Mouse (Mus musculus) ES-E14 (cell line): ENCODE measurements around the gene Gbp3. TPM values are rescaled to one million over a fixed set of nuclear protein-coding genes. Genes with fewer than 3 reads are reported as not detected.
A peak's percentile ranks its signal among the peaks of the same experiment; 100 is the strongest.

ENCODE experiments used
- DNase-seq: peaks from one replicate; pipeline ENCODE4 v3.0.0-alpha.2; 2013; ENCODE audit warnings: low read depth, low spot score
- H3K27ac ChIP-seq: 2 replicates; pipeline ENCODE4 v1.5.1; 2012; ENCODE audit warnings: low read depth, mild to moderate bottlenecking, low read length, moderate library complexity, mixed read lengths; ENCODE audit not compliant: poor library complexity, insufficient read depth, severe bottlenecking
- H3K36me3 ChIP-seq: 2 replicates; pipeline ENCODE4 v1.6.1; 2012; ENCODE audit warnings: mild to moderate bottlenecking, low read length, moderate library complexity, mixed read lengths; ENCODE audit not compliant: control insufficient read depth, poor library complexity, insufficient read depth, severe bottlenecking
- H3K4me1 ChIP-seq, 2 experiments: fragments of 150-350 bp in 1 of 2; sonication (generic) in 1 of 2; 2 replicates each; pipeline ENCODE4 v1.6.1; 2012; ENCODE audit warnings: low read length in 2 of 2, mild to moderate bottlenecking in 1 of 2, mixed read lengths in 1 of 2; ENCODE audit not compliant: control insufficient read depth in 2 of 2, insufficient read depth in 2 of 2, poor library complexity in 1 of 2
- H3K4me3 ChIP-seq, 2 experiments: fragments of 150-350 bp in 1 of 2; sonication (generic) in 1 of 2; 2 replicates each; pipeline ENCODE4 v1.5.1; 2012; ENCODE audit warnings: low read length in 2 of 2, low read depth in 1 of 2, mild to moderate bottlenecking in 1 of 2, mixed read lengths in 1 of 2; ENCODE audit not compliant: insufficient read depth in 1 of 2, poor library complexity in 1 of 2, severe bottlenecking in 1 of 2
- H3K9ac ChIP-seq: 2 replicates; pipeline ENCODE4 v1.6.1; 2012; ENCODE audit warnings: low read depth, mild to moderate bottlenecking, low read length, mixed read lengths; ENCODE audit not compliant: poor library complexity, insufficient read depth, severe bottlenecking
- H3K9me3 ChIP-seq: fragments of 150-350 bp; sonication (generic); 2 replicates; pipeline ENCODE4 v1.6.1; 2012; ENCODE audit warnings: low read depth, mild to moderate bottlenecking, low read length; ENCODE audit not compliant: control insufficient read depth, insufficient read depth
- CHD2 ChIP-seq: IDR thresholded peaks from 2 replicates; pipeline ENCODE4 v1.6.1; 2014; ENCODE audit warnings: mild to moderate bottlenecking, low read depth, low read length, inconsistent platforms
- HCFC1 ChIP-seq: IDR thresholded peaks from 2 replicates; pipeline ENCODE4 v1.6.1; 2012; ENCODE audit warnings: low read length, inconsistent platforms, borderline replicate concordance; ENCODE audit not compliant: insufficient read depth
- MAFK ChIP-seq: IDR thresholded peaks from 2 replicates; pipeline ENCODE4 v1.6.1; 2014; ENCODE audit warnings: mild to moderate bottlenecking, low read depth, low read length, inconsistent platforms; ENCODE audit not compliant: insufficient read depth
- ZC3H11A ChIP-seq: IDR thresholded peaks from 2 replicates; pipeline ENCODE4 v1.6.1; 2012; ENCODE audit warnings: low read depth, mild to moderate bottlenecking, inconsistent platforms, low read length, borderline replicate concordance
- ZNF384 ChIP-seq: IDR thresholded peaks from 2 replicates; pipeline ENCODE4 v1.6.1; 2012; ENCODE audit warnings: low read depth, low read length, inconsistent platforms
- in situ Hi-C, 2 experiments: fragments of 600-800 bp; cut with MboI; formaldehyde crosslinking; loops; one replicate each; pipeline ENCODE4 v1.15.1; 2025; ENCODE audit warnings: low sequenced_read_pairs in 2 of 2, inconsistent platforms in 1 of 2; ENCODE audit not compliant: unreplicated experiment in 2 of 2
- total RNA-seq: library from RNA; depleted of rRNA; stranded (reverse); fragments of 300-350 nt; gene quantifications from 2 replicates; pipeline ENCODE4 v1.2.3, GENCODE M21; 2012; rRNA removed

Gene Gbp3
- total RNA-seq, 1 experiment = 4.7 TPM

DNA sequence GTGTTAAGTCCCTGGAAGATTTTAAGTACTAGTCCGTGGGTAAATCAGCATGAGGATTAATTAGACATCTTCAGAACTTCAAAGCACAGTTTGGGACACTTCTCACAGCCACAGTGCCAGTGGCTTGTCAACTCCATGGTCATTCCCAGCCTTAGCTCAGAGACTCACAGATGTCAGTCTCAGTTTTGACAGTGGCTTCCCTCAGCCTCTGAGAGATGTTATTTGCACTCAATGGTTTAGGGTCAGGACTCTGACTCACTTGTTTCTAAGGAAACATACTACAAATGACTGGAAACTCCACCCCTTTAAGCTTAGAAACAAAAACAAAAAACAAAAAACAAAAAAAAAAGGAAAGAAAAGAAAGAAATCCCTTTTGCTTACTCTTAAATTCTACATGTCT is 59.8 kb downstream of the Gbp3 start:
- no peak overlapping the region for H3K27ac ChIP-seq
- H3K9ac ChIP-seq = no peak overlapping the region
- H3K4me3 ChIP-seq = no peak overlapping the region
- peaks cover 0 to 4% of the 10 kb centered on the region in 2 experiments; a peak in 2 of 4 replicates for H3K4me1 ChIP-seq
- TF ChIP-seq CHD2 (no peak), MAFK (no peak), HCFC1 (no peak), ZNF384 (no peak), ZC3H11A (no peak)
- no peak for DNase-seq
- in situ Hi-C loops = loop anchor here in 1 of 2 experiments (10.0 kb wide), 1 partner anchor 135 kb away; no protein-coding TSS in a partner anchor
- H3K36me3 ChIP-seq = no peaks in the 10 kb centered on the region
- H3K9me3 ChIP-seq = no peaks in the 10 kb centered on the region

DNA sequence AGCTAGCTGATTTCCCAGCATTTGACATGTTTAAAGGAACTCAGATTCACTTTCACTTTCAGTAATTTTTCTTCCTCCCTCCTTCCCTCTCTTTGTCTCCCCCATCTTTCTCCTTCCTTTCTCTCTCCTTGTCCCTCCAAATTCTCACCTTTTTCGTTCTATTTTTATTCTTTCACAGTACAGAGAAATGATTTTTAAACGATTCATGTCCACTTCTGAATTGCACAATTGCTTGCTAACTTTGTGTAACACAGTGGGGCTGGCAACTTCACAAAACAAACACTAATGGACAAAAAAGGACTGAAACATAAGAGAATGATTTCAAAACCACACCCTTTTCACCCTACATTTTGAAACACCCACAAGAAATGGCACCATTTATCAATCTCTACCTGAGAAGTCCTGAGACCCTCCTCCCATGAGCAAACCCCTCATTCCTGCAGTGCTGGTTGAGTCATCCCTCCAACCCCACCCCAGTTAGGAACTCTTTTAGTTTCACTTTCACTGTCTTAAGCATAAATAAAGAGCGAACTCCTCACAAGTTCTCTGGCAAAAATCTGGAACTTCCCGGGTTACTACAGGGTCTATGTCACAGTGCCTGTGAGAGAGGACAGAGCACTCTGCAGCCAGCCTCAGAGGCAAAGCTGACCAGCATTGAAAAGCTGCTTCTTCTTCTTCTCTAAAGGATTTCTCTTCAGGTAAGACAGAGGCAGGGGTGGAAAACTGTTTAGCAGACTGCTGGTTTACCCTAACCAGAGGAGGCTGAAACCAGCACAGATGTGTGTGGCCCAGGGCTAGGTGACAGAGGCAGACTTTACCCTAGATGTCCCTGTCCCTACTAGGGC is 60.5 kb downstream of the Gbp3 start, which contains the start of gene Gbp2:
Gene Gbp2 (plus strand): TSS at position 492 of the 845 bp plus-strand sequence.
- Histone ChIP-seq H3K36me3 (no peaks in the 10 kb centered on the region), H3K4me3 (no peak within 1 kb of the TSS; a peak in 1 of 4 replicates), H3K9me3 (no peaks in the 10 kb centered on the region), H3K4me1 (peaks cover 0 to 4% of the 10 kb centered on the region in 2 experiments; a peak in 2 of 4 replicates), H3K27ac (no peak within 1 kb of the TSS), H3K9ac (no peak within 1 kb of the TSS)
- TF ChIP-seq ZC3H11A (no peak), MAFK (no peak), CHD2 (no peak), HCFC1 (no peak), ZNF384 (no peak)
- in situ Hi-C loops = loop anchor here in 1 of 2 experiments (10.0 kb wide), 1 partner anchor 136 kb away; no protein-coding TSS in a partner anchor
- DNase-seq = no peak

DNA sequence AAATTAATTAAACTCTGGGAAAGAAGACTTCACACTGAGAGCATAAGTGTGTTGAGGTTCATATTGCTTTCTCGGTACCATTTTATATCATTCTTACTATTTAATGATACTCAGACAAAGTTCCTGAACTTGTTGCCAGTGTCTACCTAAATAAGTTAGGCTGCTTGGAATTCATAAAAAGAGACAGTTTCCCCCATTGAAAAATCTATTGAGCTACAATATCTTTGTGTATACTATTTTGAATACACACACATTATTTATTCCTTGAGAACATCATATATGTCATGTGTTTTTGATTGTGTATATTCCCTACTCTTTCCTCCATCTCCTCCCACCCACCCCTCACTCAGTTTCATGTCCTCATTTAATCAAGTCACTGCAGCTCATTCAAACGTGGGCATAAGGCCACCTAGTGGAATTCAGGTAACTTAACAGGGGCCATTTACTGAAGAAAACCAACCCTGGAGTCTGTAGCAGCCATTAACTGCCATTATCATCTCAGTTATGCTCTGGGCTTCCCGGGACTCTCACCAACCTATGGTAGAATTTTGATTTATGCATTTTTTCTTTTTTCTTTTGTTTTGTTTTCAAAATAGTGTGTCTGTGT is 61.2 kb downstream of the Gbp3 start:
- TF ChIP-seq HCFC1 (no peak), ZC3H11A (peak; percentile 19; the same call in 1 of the 2 replicates)
- no peak overlapping the region for H3K9ac ChIP-seq
- H3K4me3 ChIP-seq = no peak overlapping the region; a peak in 1 of 4 replicates
- H3K36me3 ChIP-seq = no peaks in the 10 kb centered on the region
- no peak for DNase-seq
- peaks cover 0 to 4% of the 10 kb centered on the region in 2 experiments; a peak in 2 of 4 replicates for H3K4me1 ChIP-seq
- H3K9me3 ChIP-seq = no peaks in the 10 kb centered on the region
- H3K27ac ChIP-seq = no peak overlapping the region
- in situ Hi-C loops = loop anchor here in 1 of 2 experiments (10.0 kb wide), 1 partner anchor 136 kb away; no protein-coding TSS in a partner anchor

Other genes starting within 250 kb of the Gbp3 start
- gene Pdlim5, start 164.3 kb upstream of the Gbp3 start, total RNA-seq = 24.7 and 38.8 TPM in 2 replicates
- not detected in 2 replicates for gene Gbp5, start 66.0 kb upstream of the Gbp3 start, total RNA-seq
- 0.79 and 0.94 TPM in 2 replicates for gene Gbp7, start 29.7 kb upstream of the Gbp3 start, total RNA-seq
- gene Gbp2b, start 34.8 kb downstream of the Gbp3 start, total RNA-seq = 5.3 and 5.6 TPM in 2 replicates
- gene Gbp2, start 60.6 kb downstream of the Gbp3 start, total RNA-seq = 9.7 and 12.6 TPM in 2 replicates
- 8.2 and 11.7 TPM in 2 replicates for gene Kyat3, start 141.0 kb downstream of the Gbp3 start, total RNA-seq
- 27.7 and 45.6 TPM in 2 replicates for gene Gtf2b, start 205.0 kb downstream of the Gbp3 start, total RNA-seq